Mouse (Mus musculus) CH12.LX (cell line): ENCODE measurements around the gene Trp73. TPM values are rescaled to one million over a fixed set of nuclear protein-coding genes. Genes with fewer than 3 reads are reported as not detected.

ENCODE experiments used
- DNase-seq: peaks from one replicate; pipeline ENCODE4 v3.0.0-alpha.2; 2013; ENCODE audit errors: extremely low read depth
- H3K27ac ChIP-seq: 2 replicates; pipeline ENCODE4 v1.5.1; 2012; ENCODE audit warnings: low read depth, mild to moderate bottlenecking, control low read depth, moderate library complexity; ENCODE audit not compliant: insufficient read depth
- H3K27me3 ChIP-seq: replicated peaks from 2 replicates; pipeline ENCODE3; 2012; ENCODE audit warnings: inconsistent platforms
- H3K36me3 ChIP-seq, 2 experiments: replicated peaks in 1 of 2; 2 replicates each; pipeline versions ENCODE3 to v1.6.1; 2012; ENCODE audit warnings: inconsistent platforms in 1 of 2, low read length in 1 of 2, mild to moderate bottlenecking in 1 of 2, mixed read lengths in 1 of 2, moderate library complexity in 1 of 2; ENCODE audit not compliant: control insufficient read depth in 1 of 2, insufficient read depth in 1 of 2
- H3K4me1 ChIP-seq, 2 experiments: 2 replicates each; pipeline ENCODE4 v1.6.1; 2012; ENCODE audit warnings: inconsistent platforms in 1 of 2, moderate library complexity in 1 of 2; ENCODE audit not compliant: insufficient read depth in 2 of 2, control insufficient read depth in 1 of 2
- H3K4me2 ChIP-seq: 2 replicates; pipeline ENCODE4 v1.6.1; 2012; ENCODE audit warnings: low read depth, mild to moderate bottlenecking, control low read depth; ENCODE audit not compliant: poor library complexity, insufficient read depth, severe bottlenecking
- H3K4me3 ChIP-seq, 3 experiments: fragments of 150-350 bp in 1 of 3; sonication (generic) in 1 of 3; replicated peaks in 1 of 3; 2 replicates each; pipeline versions ENCODE3 to v1.5.1; 2011 to 2012; ENCODE audit warnings: low read depth in 2 of 3, low read length in 2 of 3, mild to moderate bottlenecking in 2 of 3, moderate library complexity in 2 of 3, control low read depth in 1 of 3, improper control_type of control experiment in 1 of 3, inconsistent platforms in 1 of 3, mixed read lengths in 1 of 3; ENCODE audit not compliant: poor library complexity in 1 of 3
- H3K79me2 ChIP-seq: replicated peaks from 2 replicates; pipeline ENCODE4 v1.6.1; 2012; ENCODE audit warnings: mild to moderate bottlenecking, moderate library complexity; ENCODE audit not compliant: control insufficient read depth, poor library complexity, insufficient read depth, severe bottlenecking; ENCODE audit errors: extremely low read depth
- H3K9ac ChIP-seq: 2 replicates; pipeline ENCODE4 v1.6.1; 2012; ENCODE audit warnings: low read depth, mild to moderate bottlenecking, control low read depth, moderate library complexity; ENCODE audit not compliant: insufficient read depth
- H3K9me3 ChIP-seq: replicated peaks from 2 replicates; pipeline ENCODE3; 2012; ENCODE audit warnings: low read length, inconsistent platforms, mixed read lengths
- BHLHE40 ChIP-seq: IDR thresholded peaks from 2 replicates; pipeline ENCODE4 v1.6.1; 2011; ENCODE audit warnings: mild to moderate bottlenecking, low read depth, low read length, improper control_type of control experiment
- CHD2 ChIP-seq: IDR thresholded peaks from 2 replicates; pipeline ENCODE4 v1.6.1; 2011; ENCODE audit warnings: low read length, improper control_type of control experiment
- CTCF ChIP-seq, 2 experiments: IDR thresholded peaks in 1 of 2; conservative IDR thresholded peaks in 1 of 2; 2 replicates each; pipeline ENCODE4 v1.5.1; 2011 to 2012; ENCODE audit warnings: low read depth in 2 of 2, low read length in 2 of 2, improper control_type of control experiment in 1 of 2, inconsistent platforms in 1 of 2, mild to moderate bottlenecking in 1 of 2, moderate library complexity in 1 of 2
- E2F4 ChIP-seq: IDR thresholded peaks from 2 replicates; pipeline ENCODE4 v1.6.1; 2011; ENCODE audit warnings: low read depth, low read length, improper control_type of control experiment; ENCODE audit not compliant: insufficient replicate concordance
- ETS1 ChIP-seq: conservative IDR thresholded peaks from 2 replicates; pipeline ENCODE4 v1.6.1; 2012; ENCODE audit warnings: low read depth, mild to moderate bottlenecking, inconsistent platforms, low read length, improper control_type of control experiment, moderate library complexity
- IRF4 ChIP-seq: IDR thresholded peaks from 2 replicates; pipeline ENCODE4 v1.6.1; 2014; ENCODE audit warnings: low read depth, mild to moderate bottlenecking, inconsistent platforms, low read length, improper control_type of control experiment
- JUN ChIP-seq: IDR thresholded peaks from 2 replicates; pipeline ENCODE4 v1.6.1; 2011; ENCODE audit warnings: low read depth, mild to moderate bottlenecking, low read length, improper control_type of control experiment, moderate library complexity; ENCODE audit not compliant: insufficient read depth
- JUND ChIP-seq: conservative IDR thresholded peaks from 2 replicates; pipeline ENCODE4 v1.6.1; 2011; ENCODE audit warnings: low read depth, low read length, improper control_type of control experiment
- MAX ChIP-seq: IDR thresholded peaks from 2 replicates; pipeline ENCODE4 v1.6.1; 2011; ENCODE audit warnings: low read length, improper control_type of control experiment
- MAZ ChIP-seq: IDR thresholded peaks from 2 replicates; pipeline ENCODE4 v1.6.1; 2012; ENCODE audit warnings: low read depth, mild to moderate bottlenecking, inconsistent platforms, low read length, improper control_type of control experiment, moderate library complexity
- MXI1 ChIP-seq: IDR thresholded peaks from 2 replicates; pipeline ENCODE4 v1.6.1; 2011; ENCODE audit warnings: mild to moderate bottlenecking, low read depth, low read length, improper control_type of control experiment
- NELFE ChIP-seq: IDR thresholded peaks from 2 replicates; pipeline ENCODE4 v1.6.1; 2011; ENCODE audit warnings: low read depth, low read length, improper control_type of control experiment
- NRF1 ChIP-seq: IDR thresholded peaks from 2 replicates; pipeline ENCODE4 v1.6.1; 2014; ENCODE audit warnings: low read depth, mild to moderate bottlenecking, inconsistent platforms, low read length, improper control_type of control experiment, moderate library complexity
- PAX5 ChIP-seq: IDR thresholded peaks from 2 replicates; pipeline ENCODE4 v1.6.1; 2012; ENCODE audit warnings: low read length, inconsistent platforms, mixed read lengths
- POLR2A ChIP-seq: IDR thresholded peaks from 2 replicates; pipeline ENCODE4 v1.6.1; 2011; ENCODE audit warnings: low read depth, mild to moderate bottlenecking, improper control_type of control experiment, low read length
- POLR2AphosphoS2 ChIP-seq: IDR thresholded peaks from 2 replicates; pipeline ENCODE4 v1.6.1; 2011; ENCODE audit warnings: low read depth, low read length, improper control_type of control experiment
- RAD21 ChIP-seq: IDR thresholded peaks from 2 replicates; pipeline ENCODE4 v1.6.1; 2011; ENCODE audit warnings: low read depth, mild to moderate bottlenecking, low read length, improper control_type of control experiment, moderate library complexity
- SMC3 ChIP-seq: IDR thresholded peaks from 2 replicates; pipeline ENCODE4 v1.6.1; 2011; ENCODE audit warnings: low read depth, low read length, improper control_type of control experiment
- TBP ChIP-seq: conservative IDR thresholded peaks from 2 replicates; pipeline ENCODE4 v1.6.1; 2011; ENCODE audit warnings: low read depth, low read length, improper control_type of control experiment
- USF2 ChIP-seq: conservative IDR thresholded peaks from 2 replicates; pipeline ENCODE4 v1.6.1; 2011; ENCODE audit warnings: low read depth, low read length, improper control_type of control experiment
- ZC3H11A ChIP-seq: IDR thresholded peaks from 2 replicates; pipeline ENCODE4 v1.6.1; 2012; ENCODE audit warnings: low read depth, mild to moderate bottlenecking, inconsistent platforms, low read length, improper control_type of control experiment
- ZKSCAN1 ChIP-seq: IDR thresholded peaks from 2 replicates; pipeline ENCODE4 v1.6.1; 2012; ENCODE audit warnings: low read depth, inconsistent platforms, low read length, improper control_type of control experiment, borderline replicate concordance
- dilution Hi-C: fragments of 300-500 bp; cut with MboI; formaldehyde crosslinking; loops from 2 replicates; pipeline ENCODE4 v1.14.3; 2020; ENCODE audit warnings: low sequenced_read_pairs; ENCODE audit not compliant: extremely low pct_unique_long_range_greater_than_20kb, extremely low pct_ligation_motif_present
- in situ Hi-C: fragments of 300-500 bp; cut with MboI; formaldehyde crosslinking; loops from 3 replicates; pipeline ENCODE4 v1.14.3; 2019; ENCODE audit warnings: low sequenced_read_pairs, low pct_ligation_motif_present, low pct_unique_long_range_greater_than_20kb, mixed read lengths
- polyA plus RNA-seq: library from polyadenylated mRNA; unstranded; fragments of >175 nt; gene quantifications from 2 replicates; pipeline ENCODE4 v1.2.1, GENCODE M21; 2012; ENCODE audit warnings: low read depth; ENCODE audit not compliant: insufficient read length
- total RNA-seq, 2 experiments: library from RNA; depleted of rRNA; stranded (reverse); fragments of 300-350 nt in 1 of 2; fragments of >200 nt in 1 of 2; gene quantifications; 2 replicates each; pipeline ENCODE4 v1.2.3; 2012 to 2014

The Trp73 gene
- total and polyA plus RNA-seq, 3 experiments = 14.0 to 34.3 (median 30.0) TPM

- Histone ChIP-seq H3K4me3 (no peak overlapping the region), H3K27ac (no peak overlapping the region), H3K9ac (no peak overlapping the region), H3K27me3 (peaks cover 89% of the 10 kb centered on the region), H3K9me3 (no peaks in the 10 kb centered on the region), H3K4me2 (no peak overlapping the region), H3K36me3 (no peaks in the 10 kb centered on the region), H3K79me2 (no peaks in the 10 kb centered on the region), H3K4me1 (no peaks in the 10 kb centered on the region)
- in situ Hi-C loops (loop anchor here (25.0 kb wide), 1 partner anchor 775 kb away; no protein-coding TSS in a partner anchor), dilution Hi-C loops (no loop called here)
- TF ChIP-seq MXI1 (no peak), SMC3 (no peak), BHLHE40 (no peak), ZKSCAN1 (no peak), MAX (no peak), PAX5 (no peak), USF2 (no peak), RAD21 (no peak), NRF1 (no peak), IRF4 (no peak), E2F4 (no peak), POLR2AphosphoS2 (no peak), NELFE (no peak), ZC3H11A (no peak), ETS1 (no peak), POLR2A (no peak), JUN (no peak)
- no peak for DNase-seq
These were observed 102.9 kb downstream of the Trp73 start for GRCm38 (mm10) chr4:154037123-154037522.

DNA sequence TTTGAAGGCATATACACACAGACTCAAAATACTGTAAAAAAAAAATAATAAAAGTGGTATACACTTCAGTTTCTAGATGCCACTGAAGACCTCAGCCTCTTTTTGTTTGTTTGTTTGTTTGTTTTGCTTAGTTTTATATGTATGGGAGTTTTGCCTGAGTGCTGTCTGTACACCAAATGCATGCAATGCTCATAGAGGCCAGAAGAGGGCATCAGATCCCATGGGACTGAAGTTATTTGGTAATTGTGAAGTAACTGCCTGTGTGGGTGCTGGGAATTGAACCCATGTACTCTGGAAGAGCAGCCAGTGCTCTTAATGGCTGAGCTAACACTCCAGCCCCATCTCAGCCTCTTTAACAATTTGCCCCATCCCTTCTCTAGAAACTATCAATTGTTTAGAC, 111.4 kb downstream of the Trp73 start:
- Histone ChIP-seq H3K4me2 (no peak overlapping the region), H3K27ac (no peak overlapping the region), H3K9me3 (no peaks in the 10 kb centered on the region), H3K27me3 (peaks cover 40% of the 10 kb centered on the region), H3K9ac (no peak overlapping the region), H3K4me3 (no peak overlapping the region), H3K36me3 (no peaks in the 10 kb centered on the region), H3K4me1 (peaks cover 6 to 10% of the 10 kb centered on the region in 2 experiments; a peak in 2 of 4 replicates)
- dilution Hi-C loops = no loop called here
- peak; percentile 43 for DNase-seq
- TF ChIP-seq RAD21 (peak; percentile 46), CHD2 (no peak), MAZ (no peak), E2F4 (no peak), CTCF (conservative IDR thresholded peaks at IDR 0.05 in 1 of 2, IDR thresholded peaks at IDR 0.05 in 1 of 2; ENCODE audit: low read depth in 2 of 2, low read length in 2 of 2) (peak; percentile 34 to 62; a peak in 3 of 4 replicates), SMC3 (0 out of 2 replicates have a peak, but pooled peaks have one; percentile 7), JUND (no peak), TBP (no peak)
- TF ChIP-seq, all 38 proteins: peak for 3
- no peaks in the 10 kb centered on the region for H3K79me2 ChIP-seq
- in situ Hi-C loops = loop anchor here (25.0 kb wide), 1 partner anchor 784 kb away; no protein-coding TSS in a partner anchor
